ENCODE assay signal across 12 mouse cellular contexts in the genomic region with DNA sequence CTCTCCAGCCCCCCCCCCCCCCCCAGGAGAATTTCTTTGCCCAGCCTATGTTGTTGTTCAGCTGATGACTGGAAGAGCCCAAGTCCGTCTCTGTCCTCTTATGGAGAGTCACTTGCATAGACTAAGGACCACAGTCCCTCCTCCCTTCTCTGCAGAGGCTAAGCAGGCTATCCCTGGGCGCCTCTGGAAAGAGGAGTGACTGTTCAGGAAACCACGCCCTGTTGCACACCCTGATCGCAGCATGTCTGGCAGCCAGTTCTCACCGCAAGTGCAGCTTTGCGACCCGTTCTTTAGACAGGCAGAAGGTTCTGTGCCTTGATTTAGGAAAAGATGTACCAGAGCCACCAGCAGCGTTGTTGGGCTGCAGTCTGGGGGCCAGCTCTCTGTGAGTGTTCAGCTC. TPM values are rescaled to one million over a fixed set of nuclear protein-coding genes. Genes with fewer than 3 reads are reported as not detected.
DNase-seq lines count a peak whose midpoint lies in the region; ATAC-seq and TF ChIP-seq lines count a peak whose summit lies in the region.
"Had no signal": no experiment of that assay in that cellular context is flagged by ENCODE, and none has a peak within 500 bp of the region (broad histone marks: within the 10 kb centered on the region; RNA-seq: fewer than 3 reads in every experiment).

No protein-coding gene starts in this region.

- H3K4me1 ChIP-seq in kidney, postnatal 0 days (replicated peaks; ENCODE audit: insufficient read depth, low read length) = no peaks in the 10 kb centered on the region
- no peaks in the 10 kb centered on the region for H3K4me1 ChIP-seq in kidney, embryonic 14.5 days (ENCODE audit: control insufficient read depth, insufficient read depth, low read length)
- peaks cover 43% of the 10 kb centered on the region for H3K4me1 ChIP-seq in G1E (ENCODE audit: insufficient read depth, low read depth, low read length)
- H3K4me1 ChIP-seq in heart, embryonic 13.5 days = peaks cover 26% of the 10 kb centered on the region
- H3K4me1 ChIP-seq: embryonic facial prominence, embryonic 13.5 days; hindbrain, embryonic 10.5 days; limb, embryonic 12.5 days had no signal

- DNase-seq in kidney, postnatal 0 days (ENCODE audit: low spot score) = peak; percentile 8
- DNase-seq in G1E (ENCODE audit: low spot score) = peak; percentile 41
- peak; percentile 30 to 42 for DNase-seq in lung, postnatal 4 days
- no peak for DNase-seq in adrenal gland, adult 18-20 months (ENCODE audit: low spot score in 2 of 2)
- DNase-seq in left cerebral cortex, adult 18-20 months (ENCODE audit: low spot score in 2 of 2) = no peak
- DNase-seq: cerebellum, adult 11 months had no signal

- H3K4me2 ChIP-seq in kidney, postnatal 0 days (ENCODE audit: low read length) = no peak overlapping the region
- H3K4me2 ChIP-seq in kidney, embryonic 14.5 days (replicated peaks; ENCODE audit: low read depth, low read length) = no peak overlapping the region
- no peak overlapping the region for H3K4me2 ChIP-seq in heart, embryonic 13.5 days
- H3K4me2 ChIP-seq: embryonic facial prominence, embryonic 13.5 days; limb, embryonic 12.5 days had no signal

- TF ChIP-seq CTCF in kidney, postnatal 0 days (IDR thresholded peaks at IDR 0.05; ENCODE audit: low read depth) = no peak
- no peak for TF ChIP-seq CTCF in G1E (IDR thresholded peaks at IDR 0.05; ENCODE audit: low read depth, low read length)

- WGBS in kidney, postnatal 0 days = 66% methylated on average over 8 of the region's 8 CpGs
- 75% methylated on average over 8 of the region's 8 CpGs for WGBS in kidney, embryonic 14.5 days
- WGBS in heart, embryonic 13.5 days = 66% methylated on average over 8 of the region's 8 CpGs

- H3K27ac ChIP-seq in kidney, postnatal 0 days = no peak overlapping the region
- H3K27ac ChIP-seq in kidney, embryonic 14.5 days (ENCODE audit: low read depth, low read length) = no peak overlapping the region
- 0 out of 2 replicates have a peak overlapping the region, but pooled peaks have one; percentile 21 for H3K27ac ChIP-seq in heart, embryonic 13.5 days (replicated peaks)
- H3K27ac ChIP-seq: embryonic facial prominence, embryonic 13.5 days; hindbrain, embryonic 10.5 days; limb, embryonic 12.5 days had no signal

- ATAC-seq in kidney, postnatal 0 days (replicated peaks; ENCODE audit: low FRiP score, low read depth) = no peak
- ATAC-seq in kidney, embryonic 14.5 days (ENCODE audit: low FRiP score, low TSS enrichment) = no peak
- ATAC-seq in G1E (ENCODE audit: extremely low read depth, insufficient number of reproducible peaks, low FRiP score, poor library complexity, severe bottlenecking) = peak; percentile 77
- ATAC-seq in heart, embryonic 13.5 days (ENCODE audit: extremely low read depth, insufficient number of reproducible peaks, low FRiP score, low TSS enrichment) = no peak
- ATAC-seq in inflammation-experienced regulatory T-cells, adult 6 months = no peak

- H3K9me3 ChIP-seq in kidney, postnatal 0 days (replicated peaks; ENCODE audit: low read length) = no peaks in the 10 kb centered on the region
- no peaks in the 10 kb centered on the region for H3K9me3 ChIP-seq in kidney, embryonic 14.5 days (ENCODE audit: control insufficient read depth, low read length)
- H3K9me3 ChIP-seq in G1E (replicated peaks) = no peaks in the 10 kb centered on the region
- H3K9me3 ChIP-seq in heart, embryonic 13.5 days = no peaks in the 10 kb centered on the region
- H3K9me3 ChIP-seq: embryonic facial prominence, embryonic 13.5 days; hindbrain, embryonic 10.5 days; limb, embryonic 12.5 days had no signal

- peaks cover 44% of the 10 kb centered on the region for H3K36me3 ChIP-seq in kidney, postnatal 0 days (ENCODE audit: insufficient read depth, low read length)
- peaks cover 82% of the 10 kb centered on the region for H3K36me3 ChIP-seq in kidney, embryonic 14.5 days (ENCODE audit: control insufficient read depth, insufficient read depth, low read length)
- peaks cover 94% of the 10 kb centered on the region for H3K36me3 ChIP-seq in G1E (replicated peaks)
- peaks cover 98% of the 10 kb centered on the region for H3K36me3 ChIP-seq in heart, embryonic 13.5 days

- no peak overlapping the region for H3K9ac ChIP-seq in kidney, postnatal 0 days (ENCODE audit: low read depth, low read length)
- no peak overlapping the region for H3K9ac ChIP-seq in kidney, embryonic 14.5 days (ENCODE audit: low read depth, low read length)
- no peak overlapping the region for H3K9ac ChIP-seq in heart, embryonic 13.5 days
- H3K9ac ChIP-seq: embryonic facial prominence, embryonic 13.5 days; limb, embryonic 12.5 days had no signal

- no peak overlapping the region for H3K4me3 ChIP-seq in kidney, postnatal 0 days (replicated peaks; ENCODE audit: low read depth, low read length)
- H3K4me3 ChIP-seq in kidney, embryonic 14.5 days (ENCODE audit: low read length) = no peak overlapping the region
- no peak overlapping the region for H3K4me3 ChIP-seq in G1E (ENCODE audit: low read depth, low read length)
- H3K4me3 ChIP-seq in heart, embryonic 13.5 days = no peak overlapping the region
- H3K4me3 ChIP-seq: embryonic facial prominence, embryonic 13.5 days; hindbrain, embryonic 10.5 days; limb, embryonic 12.5 days had no signal

- H3K27me3 ChIP-seq in kidney, postnatal 0 days (ENCODE audit: insufficient read depth, low read length) = no peaks in the 10 kb centered on the region
- no peaks in the 10 kb centered on the region for H3K27me3 ChIP-seq in kidney, embryonic 14.5 days (ENCODE audit: control insufficient read depth, insufficient read depth, low read length)
- no peaks in the 10 kb centered on the region for H3K27me3 ChIP-seq in G1E (ENCODE audit: insufficient read depth, low read length)
- no peaks in the 10 kb centered on the region for H3K27me3 ChIP-seq in heart, embryonic 13.5 days (replicated peaks)
- H3K27me3 ChIP-seq: embryonic facial prominence, embryonic 13.5 days; limb, embryonic 12.5 days had no signal

RNA-seq across cellular contexts. Expression of gene Cmtr1, which starts 22.5 kb away (rescaled TPM):
- polyA plus RNA-seq in kidney, postnatal 0 days (2015; fragmentation: Nextera tagmentation; extraction: Ambion mirVana) = 102 and 110 TPM in 2 replicates
- polyA plus RNA-seq in kidney, embryonic 14.5 days (2014; fragmentation: Nextera tagmentation; extraction: Ambion mirVana) = 102 and 111 TPM in 2 replicates
- total RNA-seq in G1E (2014; fragmentation: Nextera tagmentation) = 82.7 and 101 TPM in 2 replicates
- total RNA-seq in G1E (2017) = 155 and 182 TPM in 2 replicates
- polyA plus RNA-seq in G1E (2012) = 86.7 and 103 TPM in 2 replicates
- polyA plus RNA-seq in heart, embryonic 13.5 days (2015; fragmentation: Nextera tagmentation; extraction: Ambion mirVana) = 87.9 and 91.2 TPM in 2 replicates
- polyA plus RNA-seq in inflammation-experienced regulatory T-cells, adult 6 months (2017; shearing (Covaris generic)) = 100 to 1,000 TPM in 1 of 3 experiments, 10 to 100 TPM in 2; 83.4 to 107 (median 98.4) TPM
- 100 to 1,000 TPM in 1 of 2 experiments, 10 to 100 TPM in 1; 76.8 to 116 TPM for total RNA-seq in adrenal gland, adult 18-20 months (2021)
- total RNA-seq in left cerebral cortex, adult 18-20 months (2021) = 100 to 1,000 TPM; 139 to 142 TPM

RNA-seq across cellular contexts. Expression of gene Gm28043, which starts 23.2 kb away (rescaled TPM):
- 1.2 and 2.1 TPM in 2 replicates for polyA plus RNA-seq in kidney, postnatal 0 days (2015; fragmentation: Nextera tagmentation; extraction: Ambion mirVana)
- polyA plus RNA-seq in kidney, embryonic 14.5 days (2014; fragmentation: Nextera tagmentation; extraction: Ambion mirVana) = 2.2 and 2.3 TPM in 2 replicates
- total RNA-seq in G1E (2014; fragmentation: Nextera tagmentation) = 4.2 and 4.8 TPM in 2 replicates
- 9.2 and 11.6 TPM in 2 replicates for total RNA-seq in G1E (2017)
- polyA plus RNA-seq in G1E (2012) = 0.21 and 0.29 TPM in 2 replicates
- 1.5 and 1.6 TPM in 2 replicates for polyA plus RNA-seq in heart, embryonic 13.5 days (2015; fragmentation: Nextera tagmentation; extraction: Ambion mirVana)
- 1 to 10 TPM; 3.7 to 4.4 (median 4.1) TPM for polyA plus RNA-seq in inflammation-experienced regulatory T-cells, adult 6 months (2017; shearing (Covaris generic))
- 1 to 10 TPM; 2.3 to 3.0 TPM for total RNA-seq in adrenal gland, adult 18-20 months (2021)
- 1 to 10 TPM; 3.2 to 3.7 TPM for total RNA-seq in left cerebral cortex, adult 18-20 months (2021)

RNA-seq across cellular contexts. Expression of gene Rnf8, which starts 23.3 kb away (rescaled TPM):
- polyA plus RNA-seq in kidney, postnatal 0 days (2015; fragmentation: Nextera tagmentation; extraction: Ambion mirVana) = 50.3 and 56.1 TPM in 2 replicates
- 74.6 and 87.2 TPM in 2 replicates for polyA plus RNA-seq in kidney, embryonic 14.5 days (2014; fragmentation: Nextera tagmentation; extraction: Ambion mirVana)
- total RNA-seq in G1E (2014; fragmentation: Nextera tagmentation) (26.2 and 35.4 TPM in 2 replicates), G1E (2017) (29.0 and 37.3 TPM in 2 replicates)
- 28.1 and 29.3 TPM in 2 replicates for polyA plus RNA-seq in G1E (2012)
- 47.7 and 54.1 TPM in 2 replicates for polyA plus RNA-seq in heart, embryonic 13.5 days (2015; fragmentation: Nextera tagmentation; extraction: Ambion mirVana)
- 10 to 100 TPM; 24.6 to 27.5 (median 24.9) TPM for polyA plus RNA-seq in inflammation-experienced regulatory T-cells, adult 6 months (2017; shearing (Covaris generic))
- 10 to 100 TPM; 35.1 to 68.3 TPM for total RNA-seq in adrenal gland, adult 18-20 months (2021)
- 10 to 100 TPM; 53.8 to 66.2 TPM for total RNA-seq in left cerebral cortex, adult 18-20 months (2021)

Comparison
In these comparisons a context has a peak if more than half of its experiments do, and no peak if none do; other contexts are left out.
1. DNase-seq: peak in kidney, postnatal 0 days (single experiment), G1E (single experiment) and lung, postnatal 4 days (2 of 2); none in adrenal gland, adult 18-20 months (0 of 2) and left cerebral cortex, adult 18-20 months (0 of 2).